Mouse (Mus musculus) intestine, postnatal 0 days (tissue): ENCODE results near the gene Mysm1. TPM values are rescaled to one million over a fixed set of nuclear protein-coding genes. Genes with fewer than 3 reads are reported as not detected.

ENCODE experiments used
- ATAC-seq: fragments of 200-750 bp; cut with Nextera tagmentation; 2 replicates; pipeline ENCODE4 v1.8.0; 2017; ENCODE audit warnings: mild to moderate bottlenecking, moderate TSS enrichment, moderate library complexity
- H3K27ac ChIP-seq: fragments of 300-500 bp; sonication (generic); 2 replicates; pipeline ENCODE4 v1.5.1; 2014; ENCODE audit warnings: mild to moderate bottlenecking, low read depth, low read length, moderate library complexity
- H3K27me3 ChIP-seq: fragments of 300-500 bp; sonication (generic); replicated peaks from 2 replicates; pipeline ENCODE4 v1.6.1; 2014; ENCODE audit warnings: low read length, mixed read lengths; ENCODE audit not compliant: control insufficient read depth, insufficient read depth
- H3K36me3 ChIP-seq: fragments of 300-500 bp; sonication (generic); 2 replicates; pipeline ENCODE4 v1.6.1; 2014; ENCODE audit warnings: mild to moderate bottlenecking, moderate library complexity; ENCODE audit not compliant: control insufficient read depth, insufficient read depth
- H3K4me1 ChIP-seq: fragments of 300-500 bp; sonication (generic); replicated peaks from 2 replicates; pipeline ENCODE4 v1.6.1; 2014; ENCODE audit warnings: antibody characterized with exemption, low read length, mixed read lengths; ENCODE audit not compliant: control insufficient read depth, insufficient read depth
- H3K4me2 ChIP-seq: fragments of 300-500 bp; sonication (generic); replicated peaks from 2 replicates; pipeline ENCODE4 v1.6.1; 2014; ENCODE audit warnings: low read depth, mild to moderate bottlenecking, moderate library complexity
- H3K4me3 ChIP-seq: fragments of 300-500 bp; sonication (generic); 2 replicates; pipeline ENCODE4 v1.5.1; 2014; ENCODE audit warnings: low read depth, low read length
- H3K9ac ChIP-seq: fragments of 300-500 bp; sonication (generic); 2 replicates; pipeline ENCODE4 v1.6.1; 2014; ENCODE audit warnings: mild to moderate bottlenecking, low read depth, low read length
- H3K9me3 ChIP-seq: fragments of 300-500 bp; sonication (generic); 2 replicates; pipeline ENCODE4 v1.6.1; 2016; ENCODE audit warnings: mixed run types; ENCODE audit not compliant: control insufficient read depth
- CTCF ChIP-seq: sonication (generic); IDR thresholded peaks from 2 replicates; pipeline ENCODE4 v1.5.1; 2016; ENCODE audit warnings: low read depth, mild to moderate bottlenecking, control low read depth, antibody characterized with exemption, moderate library complexity
- WGBS: fragments of 180-500 bp; shearing (Covaris S2); extraction: QIAGEN DNeasy Blood & Tissue Kit; methylation state at CpG from one replicate; pipeline ENCODE4 v1.1.7; 2014; 5-methylcytosine and 5-hydroxymethylcytosine counted together
- polyA plus RNA-seq: library from polyadenylated mRNA; unstranded; fragments of >200 nt; fragmentation: Nextera tagmentation; extraction: Ambion mirVana; gene quantifications from 2 replicates; pipeline ENCODE4 v1.2.1, GENCODE M21; 2015

Mysm1 gene
- polyA plus RNA-seq, 1 experiment from 2014 or later: 10.5 TPM

- Histone ChIP-seq H3K36me3 (no peaks in the 10 kb centered on the region), H3K27me3 (no peaks in the 10 kb centered on the region), H3K4me1 (peaks cover 4% of the 10 kb centered on the region; the same call in 1 of the 2 replicates), H3K9ac (no peak overlapping the region), H3K4me3 (no peak overlapping the region), H3K27ac (no peak overlapping the region), H3K9me3 (no peaks in the 10 kb centered on the region), H3K4me2 (no peak overlapping the region)
- TF ChIP-seq CTCF: no peak
- 70% methylated on average over 6 of the region's 6 CpGs for WGBS
- ATAC-seq: no peak
These were observed 22.3 kb upstream of the Mysm1 start for GRCm38 (mm10) chr4:95001043-95001775.

GRCm38 (mm10) chr4:95000147-95000546 lies 21.2 kb upstream of the Mysm1 start:
- ATAC-seq: no peak
- no peak for TF ChIP-seq CTCF
- WGBS: 83% methylated on average over 1 of the region's 1 CpGs
- Histone ChIP-seq H3K9me3 (no peaks in the 10 kb centered on the region), H3K4me2 (no peak overlapping the region), H3K27ac (no peak overlapping the region), H3K27me3 (no peaks in the 10 kb centered on the region), H3K4me1 (peaks cover under 1% of the 10 kb centered on the region; the same call in 1 of the 2 replicates), H3K4me3 (no peak overlapping the region), H3K9ac (no peak overlapping the region), H3K36me3 (no peaks in the 10 kb centered on the region)

GRCm38 (mm10) chr4:94999249-94999648 lies 20.3 kb upstream of the Mysm1 start:
- no peaks in the 10 kb centered on the region for H3K27me3 ChIP-seq
- TF ChIP-seq CTCF: peak; percentile 53
- no peak for ATAC-seq

DNA sequence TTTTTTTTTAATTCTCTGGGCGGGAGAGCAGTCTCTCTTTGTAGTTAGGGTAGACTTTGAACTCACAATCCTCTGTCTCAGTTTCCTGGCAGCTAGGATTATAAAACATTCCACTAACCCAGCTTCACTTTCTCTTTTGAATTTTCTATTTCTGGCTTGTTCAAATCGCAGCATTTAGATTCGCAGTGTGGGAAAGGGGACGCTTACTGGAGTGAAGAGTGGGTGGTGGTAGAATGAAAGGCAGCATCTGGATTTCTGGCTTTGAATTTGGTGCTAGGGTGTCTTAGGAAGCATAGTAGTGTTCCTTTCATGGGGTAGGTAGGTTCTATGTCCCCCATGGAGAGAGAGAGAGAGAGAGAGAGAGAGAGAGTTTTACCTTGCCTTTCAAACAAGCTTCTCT lies 17.0 kb upstream of the Mysm1 start:
- WGBS: 68% methylated on average over 4 of the region's 4 CpGs
- no peaks in the 10 kb centered on the region for H3K36me3 ChIP-seq
- ATAC-seq: no peak
- H3K27me3 ChIP-seq: no peaks in the 10 kb centered on the region
- no peak overlapping the region for H3K4me2 ChIP-seq
- H3K27ac ChIP-seq: no peak overlapping the region
- no peak for TF ChIP-seq CTCF
- no peak overlapping the region for H3K9ac ChIP-seq
- H3K4me3 ChIP-seq: no peak overlapping the region
- H3K9me3 ChIP-seq: no peaks in the 10 kb centered on the region
- H3K4me1 ChIP-seq: no peaks in the 10 kb centered on the region; the same call in 1 of the 2 replicates

More at GRCm38 (mm10) chr4:94999249-94999648, 20.3 kb upstream of the Mysm1 start:
- WGBS: 67% methylated on average over 3 of the region's 3 CpGs
- Histone ChIP-seq H3K36me3 (no peaks in the 10 kb centered on the region), H3K4me3 (no peak overlapping the region), H3K4me2 (no peak overlapping the region), H3K9me3 (no peaks in the 10 kb centered on the region), H3K27ac (no peak overlapping the region), H3K9ac (no peak overlapping the region), H3K4me1 (no peaks in the 10 kb centered on the region; the same call in 1 of the 2 replicates)

GRCm38 (mm10) chr4:94990204-94990603 lies 11.3 kb upstream of the Mysm1 start:
- Histone ChIP-seq H3K27ac (no peak overlapping the region), H3K36me3 (no peaks in the 10 kb centered on the region), H3K27me3 (no peaks in the 10 kb centered on the region), H3K4me2 (no peak overlapping the region), H3K9me3 (no peaks in the 10 kb centered on the region), H3K4me3 (no peak overlapping the region), H3K4me1 (no peaks in the 10 kb centered on the region), H3K9ac (no peak overlapping the region)
- WGBS: 40% methylated on average over 3 of the region's 3 CpGs
- TF ChIP-seq CTCF: no peak
- no peak for ATAC-seq

GRCm38 (mm10) chr4:94987725-94988124 lies 8.8 kb upstream of the Mysm1 start:
- no peak overlapping the region for H3K4me2 ChIP-seq

More at GRCm38 (mm10) chr4:94987725-94988124, 8.8 kb upstream of the Mysm1 start:
- Histone ChIP-seq H3K9ac (no peak overlapping the region), H3K4me1 (no peaks in the 10 kb centered on the region), H3K27ac (no peak overlapping the region), H3K9me3 (no peaks in the 10 kb centered on the region), H3K36me3 (no peaks in the 10 kb centered on the region), H3K27me3 (no peaks in the 10 kb centered on the region), H3K4me3 (no peak overlapping the region)
- no peak for TF ChIP-seq CTCF
- ATAC-seq: no peak
- 54% methylated on average over 4 of the region's 4 CpGs for WGBS
